Mouse (Mus musculus) CH12.LX (cell line): ENCODE data around the gene Sash3. TPM values are rescaled to one million over a fixed set of nuclear protein-coding genes. Genes with fewer than 3 reads are reported as not detected.
A peak's percentile ranks its signal among the peaks of the same experiment; 100 is the strongest.

Experiments
- DNase-seq: peaks from one replicate; pipeline ENCODE4 v3.0.0-alpha.2; 2013; ENCODE audit errors: extremely low read depth
- H3K27ac ChIP-seq: 2 replicates; pipeline ENCODE4 v1.5.1; 2012; ENCODE audit warnings: low read depth, mild to moderate bottlenecking, control low read depth, moderate library complexity; ENCODE audit not compliant: insufficient read depth
- H3K27me3 ChIP-seq: replicated peaks from 2 replicates; pipeline ENCODE3; 2012; ENCODE audit warnings: inconsistent platforms
- H3K36me3 ChIP-seq, 2 experiments: replicated peaks in 1 of 2; 2 replicates each; pipeline versions ENCODE3 to v1.6.1; 2012; ENCODE audit warnings: inconsistent platforms in 1 of 2, low read length in 1 of 2, mild to moderate bottlenecking in 1 of 2, mixed read lengths in 1 of 2, moderate library complexity in 1 of 2; ENCODE audit not compliant: control insufficient read depth in 1 of 2, insufficient read depth in 1 of 2
- H3K4me1 ChIP-seq, 2 experiments: 2 replicates each; pipeline ENCODE4 v1.6.1; 2012; ENCODE audit warnings: inconsistent platforms in 1 of 2, moderate library complexity in 1 of 2; ENCODE audit not compliant: insufficient read depth in 2 of 2, control insufficient read depth in 1 of 2
- H3K4me2 ChIP-seq: 2 replicates; pipeline ENCODE4 v1.6.1; 2012; ENCODE audit warnings: low read depth, mild to moderate bottlenecking, control low read depth; ENCODE audit not compliant: poor library complexity, insufficient read depth, severe bottlenecking
- H3K4me3 ChIP-seq, 3 experiments: fragments of 150-350 bp in 1 of 3; sonication (generic) in 1 of 3; replicated peaks in 1 of 3; 2 replicates each; pipeline versions ENCODE3 to v1.5.1; 2011 to 2012; ENCODE audit warnings: low read depth in 2 of 3, low read length in 2 of 3, mild to moderate bottlenecking in 2 of 3, moderate library complexity in 2 of 3, control low read depth in 1 of 3, improper control_type of control experiment in 1 of 3, inconsistent platforms in 1 of 3, mixed read lengths in 1 of 3; ENCODE audit not compliant: poor library complexity in 1 of 3
- H3K79me2 ChIP-seq: replicated peaks from 2 replicates; pipeline ENCODE4 v1.6.1; 2012; ENCODE audit warnings: mild to moderate bottlenecking, moderate library complexity; ENCODE audit not compliant: control insufficient read depth, poor library complexity, insufficient read depth, severe bottlenecking; ENCODE audit errors: extremely low read depth
- H3K9ac ChIP-seq: 2 replicates; pipeline ENCODE4 v1.6.1; 2012; ENCODE audit warnings: low read depth, mild to moderate bottlenecking, control low read depth, moderate library complexity; ENCODE audit not compliant: insufficient read depth
- H3K9me3 ChIP-seq: replicated peaks from 2 replicates; pipeline ENCODE3; 2012; ENCODE audit warnings: low read length, inconsistent platforms, mixed read lengths
- BHLHE40 ChIP-seq: IDR thresholded peaks from 2 replicates; pipeline ENCODE4 v1.6.1; 2011; ENCODE audit warnings: mild to moderate bottlenecking, low read depth, low read length, improper control_type of control experiment
- CHD1 ChIP-seq: IDR thresholded peaks from 2 replicates; pipeline ENCODE4 v1.6.1; 2012; ENCODE audit warnings: low read depth, low read length, improper control_type of control experiment, inconsistent platforms
- CHD2 ChIP-seq: IDR thresholded peaks from 2 replicates; pipeline ENCODE4 v1.6.1; 2011; ENCODE audit warnings: low read length, improper control_type of control experiment
- CTCF ChIP-seq, 2 experiments: IDR thresholded peaks in 1 of 2; conservative IDR thresholded peaks in 1 of 2; 2 replicates each; pipeline ENCODE4 v1.5.1; 2011 to 2012; ENCODE audit warnings: low read depth in 2 of 2, low read length in 2 of 2, improper control_type of control experiment in 1 of 2, inconsistent platforms in 1 of 2, mild to moderate bottlenecking in 1 of 2, moderate library complexity in 1 of 2
- E2F4 ChIP-seq: IDR thresholded peaks from 2 replicates; pipeline ENCODE4 v1.6.1; 2011; ENCODE audit warnings: low read depth, low read length, improper control_type of control experiment; ENCODE audit not compliant: insufficient replicate concordance
- ELF1 ChIP-seq: IDR thresholded peaks from 2 replicates; pipeline ENCODE4 v1.6.1; 2014; ENCODE audit warnings: low read depth, mild to moderate bottlenecking, inconsistent platforms, low read length, improper control_type of control experiment
- EP300 ChIP-seq: IDR thresholded peaks from 2 replicates; pipeline ENCODE4 v1.6.1; 2011; ENCODE audit warnings: low read length, improper control_type of control experiment
- ETS1 ChIP-seq: conservative IDR thresholded peaks from 2 replicates; pipeline ENCODE4 v1.6.1; 2012; ENCODE audit warnings: low read depth, mild to moderate bottlenecking, inconsistent platforms, low read length, improper control_type of control experiment, moderate library complexity
- GABPA ChIP-seq: IDR thresholded peaks from 2 replicates; pipeline ENCODE4 v1.6.1; 2012; ENCODE audit warnings: low read depth, low read length, improper control_type of control experiment, inconsistent platforms; ENCODE audit not compliant: insufficient replicate concordance
- HCFC1 ChIP-seq: IDR thresholded peaks from 2 replicates; pipeline ENCODE4 v1.6.1; 2012; ENCODE audit warnings: low read depth, mild to moderate bottlenecking, inconsistent platforms, low read length, improper control_type of control experiment
- IRF4 ChIP-seq: IDR thresholded peaks from 2 replicates; pipeline ENCODE4 v1.6.1; 2014; ENCODE audit warnings: low read depth, mild to moderate bottlenecking, inconsistent platforms, low read length, improper control_type of control experiment
- JUN ChIP-seq: IDR thresholded peaks from 2 replicates; pipeline ENCODE4 v1.6.1; 2011; ENCODE audit warnings: low read depth, mild to moderate bottlenecking, low read length, improper control_type of control experiment, moderate library complexity; ENCODE audit not compliant: insufficient read depth
- JUND ChIP-seq: conservative IDR thresholded peaks from 2 replicates; pipeline ENCODE4 v1.6.1; 2011; ENCODE audit warnings: low read depth, low read length, improper control_type of control experiment
- KAT2A ChIP-seq: IDR thresholded peaks from 2 replicates; pipeline ENCODE4 v1.6.1; 2012; ENCODE audit warnings: low read length, improper control_type of control experiment, inconsistent platforms; ENCODE audit not compliant: insufficient replicate concordance
- MAFK ChIP-seq: IDR thresholded peaks from 2 replicates; pipeline ENCODE4 v1.6.1; 2011; ENCODE audit warnings: low read length, improper control_type of control experiment; ENCODE audit not compliant: insufficient replicate concordance
- MAX ChIP-seq: IDR thresholded peaks from 2 replicates; pipeline ENCODE4 v1.6.1; 2011; ENCODE audit warnings: low read length, improper control_type of control experiment
- MEF2A ChIP-seq: IDR thresholded peaks from 2 replicates; pipeline ENCODE4 v1.6.1; 2014; ENCODE audit warnings: low read depth, mild to moderate bottlenecking, inconsistent platforms, low read length, improper control_type of control experiment, borderline replicate concordance
- MXI1 ChIP-seq: IDR thresholded peaks from 2 replicates; pipeline ENCODE4 v1.6.1; 2011; ENCODE audit warnings: mild to moderate bottlenecking, low read depth, low read length, improper control_type of control experiment
- MYC ChIP-seq: IDR thresholded peaks from 2 replicates; pipeline ENCODE4 v1.6.1; 2011; ENCODE audit warnings: low read depth, mild to moderate bottlenecking, improper control_type of control experiment, low read length
- NELFE ChIP-seq: IDR thresholded peaks from 2 replicates; pipeline ENCODE4 v1.6.1; 2011; ENCODE audit warnings: low read depth, low read length, improper control_type of control experiment
- NRF1 ChIP-seq: IDR thresholded peaks from 2 replicates; pipeline ENCODE4 v1.6.1; 2014; ENCODE audit warnings: low read depth, mild to moderate bottlenecking, inconsistent platforms, low read length, improper control_type of control experiment, moderate library complexity
- PAX5 ChIP-seq: IDR thresholded peaks from 2 replicates; pipeline ENCODE4 v1.6.1; 2012; ENCODE audit warnings: low read length, inconsistent platforms, mixed read lengths
- POLR2A ChIP-seq: IDR thresholded peaks from 2 replicates; pipeline ENCODE4 v1.6.1; 2011; ENCODE audit warnings: low read depth, mild to moderate bottlenecking, improper control_type of control experiment, low read length
- POLR2AphosphoS2 ChIP-seq: IDR thresholded peaks from 2 replicates; pipeline ENCODE4 v1.6.1; 2011; ENCODE audit warnings: low read depth, low read length, improper control_type of control experiment
- RAD21 ChIP-seq: IDR thresholded peaks from 2 replicates; pipeline ENCODE4 v1.6.1; 2011; ENCODE audit warnings: low read depth, mild to moderate bottlenecking, low read length, improper control_type of control experiment, moderate library complexity
- SIN3A ChIP-seq: IDR thresholded peaks from 2 replicates; pipeline ENCODE4 v1.6.1; 2012; ENCODE audit warnings: low read length, improper control_type of control experiment, inconsistent platforms
- SMC3 ChIP-seq: IDR thresholded peaks from 2 replicates; pipeline ENCODE4 v1.6.1; 2011; ENCODE audit warnings: low read depth, low read length, improper control_type of control experiment
- TBP ChIP-seq: conservative IDR thresholded peaks from 2 replicates; pipeline ENCODE4 v1.6.1; 2011; ENCODE audit warnings: low read depth, low read length, improper control_type of control experiment
- TCF12 ChIP-seq: IDR thresholded peaks from 2 replicates; pipeline ENCODE4 v1.6.1; 2014; ENCODE audit warnings: low read depth, mild to moderate bottlenecking, inconsistent platforms, low read length, improper control_type of control experiment
- UBTF ChIP-seq: IDR thresholded peaks from 2 replicates; pipeline ENCODE4 v1.6.1; 2012; ENCODE audit warnings: low read depth, mild to moderate bottlenecking, inconsistent platforms, low read length, improper control_type of control experiment, moderate library complexity
- USF1 ChIP-seq: IDR thresholded peaks from 2 replicates; pipeline ENCODE4 v1.6.1; 2014; ENCODE audit warnings: low read depth, mild to moderate bottlenecking, inconsistent platforms, low read length, improper control_type of control experiment
- USF2 ChIP-seq: conservative IDR thresholded peaks from 2 replicates; pipeline ENCODE4 v1.6.1; 2011; ENCODE audit warnings: low read depth, low read length, improper control_type of control experiment
- ZC3H11A ChIP-seq: IDR thresholded peaks from 2 replicates; pipeline ENCODE4 v1.6.1; 2012; ENCODE audit warnings: low read depth, mild to moderate bottlenecking, inconsistent platforms, low read length, improper control_type of control experiment
- ZMIZ1 ChIP-seq: IDR thresholded peaks from 2 replicates; pipeline ENCODE4 v1.6.1; 2012; ENCODE audit warnings: low read depth, mild to moderate bottlenecking, inconsistent platforms, low read length, improper control_type of control experiment
- ZNF384 ChIP-seq: IDR thresholded peaks from 2 replicates; pipeline ENCODE4 v1.6.1; 2012; ENCODE audit warnings: low read depth, low read length, improper control_type of control experiment, inconsistent platforms
- dilution Hi-C: fragments of 300-500 bp; cut with MboI; formaldehyde crosslinking; loops from 2 replicates; pipeline ENCODE4 v1.14.3; 2020; ENCODE audit warnings: low sequenced_read_pairs; ENCODE audit not compliant: extremely low pct_unique_long_range_greater_than_20kb, extremely low pct_ligation_motif_present
- in situ Hi-C: fragments of 300-500 bp; cut with MboI; formaldehyde crosslinking; loops from 3 replicates; pipeline ENCODE4 v1.14.3; 2019; ENCODE audit warnings: low sequenced_read_pairs, low pct_ligation_motif_present, low pct_unique_long_range_greater_than_20kb, mixed read lengths
- polyA plus RNA-seq: library from polyadenylated mRNA; unstranded; fragments of >175 nt; gene quantifications from 2 replicates; pipeline ENCODE4 v1.2.1, GENCODE M21; 2012; ENCODE audit warnings: low read depth; ENCODE audit not compliant: insufficient read length
- total RNA-seq, 2 experiments: library from RNA; depleted of rRNA; stranded (reverse); fragments of 300-350 nt in 1 of 2; fragments of >200 nt in 1 of 2; gene quantifications; 2 replicates each; pipeline ENCODE4 v1.2.3; 2012 to 2014

Gene Sash3
- total RNA-seq (2012; rRNA removed) (88.9 and 96.3 TPM in 2 replicates), total RNA-seq (2014; rRNA removed) (138 and 148 TPM in 2 replicates), polyA plus RNA-seq (87.6 and 90.9 TPM in 2 replicates)

GRCm38 (mm10) chrX:48146262-48146661 lies at the start of gene Sash3:
Gene Sash3, plus strand, starts transcription at chrX:48146436.
- peaks cover 14 to 18% of the 10 kb centered on the region in 2 experiments for H3K36me3 ChIP-seq
- dilution Hi-C loops, result no loop called here
- H3K4me1 ChIP-seq, result peaks cover 26 to 47% of the 10 kb centered on the region in 2 experiments
- no peaks in the 10 kb centered on the region for H3K27me3 ChIP-seq
- H3K9ac ChIP-seq, result peak within 1 kb of the TSS; percentile 99
- DNase-seq, result peak; percentile 83
- in situ Hi-C loops, result no loop called here
- H3K9me3 ChIP-seq, result no peaks in the 10 kb centered on the region
- H3K27ac ChIP-seq, result peak within 1 kb of the TSS; percentile 98
- TF ChIP-seq POLR2AphosphoS2 (no peak), MEF2A (0 out of 2 replicates have a peak, but pooled peaks have one; percentile 25), RAD21 (no peak), ZC3H11A (no peak), ZMIZ1 (0 out of 2 replicates have a peak, but pooled peaks have one; percentile 9), ZNF384 (no peak), ETS1 (peak; percentile 66), EP300 (peak; percentile 20; the same call in 1 of the 2 replicates), ELF1 (peak; percentile 56), NRF1 (no peak), SIN3A (no peak), TCF12 (peak; percentile 68; the same call in 1 of the 2 replicates), CHD2 (no peak), UBTF (no peak), BHLHE40 (peak; percentile 94), SMC3 (no peak), MAFK (no peak), NELFE (no peak), KAT2A (0 out of 2 replicates have a peak, but pooled peaks have one; percentile 65), IRF4 (peak; percentile 69), MYC (peak; percentile 62; the same call in 1 of the 2 replicates), MAX (peak; percentile 87), POLR2A (peak; percentile 65), JUN (no peak), E2F4 (no peak), GABPA (no peak), USF2 (peak; percentile 78), CTCF (conservative IDR thresholded peaks at IDR 0.05 in 1 of 2, IDR thresholded peaks at IDR 0.05 in 1 of 2; ENCODE audit: low read depth in 2 of 2, low read length in 2 of 2) (no peak), JUND (no peak), PAX5 (no peak), USF1 (peak; percentile 87), CHD1 (no peak), MXI1 (peak; percentile 71; the same call in 1 of the 2 replicates), TBP (peak; percentile 69; the same call in 1 of the 2 replicates), HCFC1 (no peak)
- peak within 1 kb of the TSS; percentile 38; the same call in 1 of the 2 replicates for H3K4me2 ChIP-seq
- peak within 1 kb of the TSS; percentile 66 to 81 (median 79) for H3K4me3 ChIP-seq
- peaks cover 37% of the 10 kb centered on the region for H3K79me2 ChIP-seq
